Mouse (Mus musculus): ENCODE measurements around the gene Sox15. TPM values are rescaled to one million over a fixed set of nuclear protein-coding genes. Genes with fewer than 3 reads are reported as not detected.

Gene Sox15
- total and polyA plus RNA-seq, 3 experiments = 0.17 to 0.54 TPM; not detected in 1

DNA sequence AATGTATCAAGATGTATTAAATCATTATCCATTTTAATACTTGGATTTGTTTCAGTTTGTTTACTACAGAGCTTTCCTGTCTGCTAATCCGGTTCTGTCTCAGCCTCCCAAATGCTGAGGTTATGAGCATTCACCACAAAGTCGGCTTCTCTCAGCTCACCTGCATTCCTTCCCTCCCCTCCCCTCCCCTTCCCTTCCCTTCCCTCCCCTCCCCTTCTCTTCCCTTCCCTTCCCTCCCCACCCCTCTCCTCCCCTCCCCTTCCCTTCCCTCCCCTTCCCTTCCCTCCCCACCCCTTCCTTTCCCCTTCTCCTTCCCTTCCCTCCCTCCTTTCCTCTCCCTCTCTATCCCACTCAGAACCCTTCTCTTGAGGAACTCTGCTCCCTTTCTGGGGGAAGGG, 49.5 kb downstream of the Sox15 start:
- Histone ChIP-seq H3K27me3 (replicated peaks) (peaks cover 5% of the 10 kb centered on the region), H3K9ac (ENCODE audit: insufficient read depth, low read depth) (no peak overlapping the region), H3K79me2 (replicated peaks; ENCODE audit: control insufficient read depth, extremely low read depth, insufficient read depth, poor library complexity, severe bottlenecking) (no peaks in the 10 kb centered on the region), H3K4me3 (replicated peaks in 1 of 3; ENCODE audit: low read depth in 2 of 3, low read length in 2 of 3, poor library complexity in 1 of 3) (no peak overlapping the region), H3K36me3 (replicated peaks in 1 of 2; ENCODE audit: control insufficient read depth in 1 of 2, insufficient read depth in 1 of 2, low read length in 1 of 2) (no peaks in the 10 kb centered on the region), H3K27ac (ENCODE audit: insufficient read depth, low read depth) (no peak overlapping the region), H3K4me1 (ENCODE audit: control insufficient read depth in 1 of 2, insufficient read depth in 2 of 2) (peaks cover 0 to 9% of the 10 kb centered on the region in 2 experiments; a peak in 2 of 4 replicates), H3K4me2 (ENCODE audit: insufficient read depth, low read depth, poor library complexity, severe bottlenecking) (no peak overlapping the region), H3K9me3 (replicated peaks; ENCODE audit: low read length) (no peaks in the 10 kb centered on the region)
- no peak for TF ChIP-seq POLR2AphosphoS2 (IDR thresholded peaks at IDR 0.05; ENCODE audit: low read depth, low read length)
- no peak for TF ChIP-seq RCOR1 (conservative IDR thresholded peaks at IDR 0.05; ENCODE audit: low read depth, low read length)
- no peak for TF ChIP-seq CHD2 (IDR thresholded peaks at IDR 0.05; ENCODE audit: low read length)
- no peak for TF ChIP-seq MAZ (IDR thresholded peaks at IDR 0.05; ENCODE audit: low read depth, low read length)
- no peak for TF ChIP-seq POLR2A (IDR thresholded peaks at IDR 0.05; ENCODE audit: low read depth, low read length)
- TF ChIP-seq NELFE (IDR thresholded peaks at IDR 0.05; ENCODE audit: low read depth, low read length) = no peak
- no peak for TF ChIP-seq MAFK (IDR thresholded peaks at IDR 0.05; ENCODE audit: insufficient replicate concordance, low read length)
- no peak for TF ChIP-seq GABPA (IDR thresholded peaks at IDR 0.05; ENCODE audit: insufficient replicate concordance, low read depth, low read length)
- TF ChIP-seq ZC3H11A (IDR thresholded peaks at IDR 0.05; ENCODE audit: low read depth, low read length) = no peak
- TF ChIP-seq USF2 (conservative IDR thresholded peaks at IDR 0.05; ENCODE audit: low read depth, low read length) = no peak
- no peak for TF ChIP-seq USF1 (IDR thresholded peaks at IDR 0.05; ENCODE audit: low read depth, low read length)
- no peak for TF ChIP-seq TBP (conservative IDR thresholded peaks at IDR 0.05; ENCODE audit: low read depth, low read length)
- TF ChIP-seq UBTF (IDR thresholded peaks at IDR 0.05; ENCODE audit: low read depth, low read length) = no peak
- in situ Hi-C loops (cut with MboI; ENCODE audit: low pct_ligation_motif_present, low pct_unique_long_range_greater_than_20kb, low sequenced_read_pairs) (no loop called here), dilution Hi-C loops (cut with MboI; ENCODE audit: extremely low pct_ligation_motif_present, extremely low pct_unique_long_range_greater_than_20kb, low sequenced_read_pairs) (no loop called here)
- DNase-seq (ENCODE audit: extremely low read depth) = no peak

Other genes with a start within 250 kb of the Sox15 start
Only the 20 nearest of the 34 such genes appear.
- gene Dnah2, start 106.2 kb upstream of the Sox15 start, total RNA-seq (2012; rRNA removed) = under 0.01 TPM in 1 of 2 replicates, not detected in the other
- not detected in 2 replicates for gene Dnah2, start 106.2 kb upstream of the Sox15 start, total RNA-seq (2014; rRNA removed)
- 0.03 and 0.04 TPM in 2 replicates for gene Dnah2, start 106.2 kb upstream of the Sox15 start, polyA plus RNA-seq (2012; ENCODE audit: insufficient read length, low read depth)
- gene Efnb3, start 95.1 kb upstream of the Sox15 start, total RNA-seq (2012; rRNA removed) = 1.1 and 1.3 TPM in 2 replicates
- 0.56 and 1.0 TPM in 2 replicates for gene Efnb3, start 95.1 kb upstream of the Sox15 start, total RNA-seq (2014; rRNA removed)
- gene Efnb3, start 95.1 kb upstream of the Sox15 start, polyA plus RNA-seq (2012; ENCODE audit: insufficient read length, low read depth) = 2.7 and 2.8 TPM in 2 replicates
- 34.2 and 40.8 TPM in 2 replicates for gene Wrap53, start 75.1 kb upstream of the Sox15 start, total RNA-seq (2012; rRNA removed)
- 25.4 and 26.4 TPM in 2 replicates for gene Wrap53, start 75.1 kb upstream of the Sox15 start, total RNA-seq (2014; rRNA removed)
- gene Wrap53, start 75.1 kb upstream of the Sox15 start, polyA plus RNA-seq (2012; ENCODE audit: insufficient read length, low read depth) = 35.3 and 36.0 TPM in 2 replicates
- 104 and 107 TPM in 2 replicates for gene Trp53, start 75.0 kb upstream of the Sox15 start, total RNA-seq (2012; rRNA removed)
- gene Trp53, start 75.0 kb upstream of the Sox15 start, total RNA-seq (2014; rRNA removed) = 15.7 and 24.9 TPM in 2 replicates
- gene Trp53, start 75.0 kb upstream of the Sox15 start, polyA plus RNA-seq (2012; ENCODE audit: insufficient read length, low read depth) = 309 and 372 TPM in 2 replicates
- gene Atp1b2, start 49.4 kb upstream of the Sox15 start, total RNA-seq (2012; rRNA removed) = not detected in 2 replicates
- not detected in 2 replicates for gene Atp1b2, start 49.4 kb upstream of the Sox15 start, total RNA-seq (2014; rRNA removed)
- gene Atp1b2, start 49.4 kb upstream of the Sox15 start, polyA plus RNA-seq (2012; ENCODE audit: insufficient read length, low read depth) = 0.09 and 0.11 TPM in 2 replicates
- not detected in 2 replicates for gene Shbg, start 37.4 kb upstream of the Sox15 start, total RNA-seq (2012; rRNA removed)
- gene Shbg, start 37.4 kb upstream of the Sox15 start, total RNA-seq (2014; rRNA removed) = not detected in 2 replicates
- gene Shbg, start 37.4 kb upstream of the Sox15 start, polyA plus RNA-seq (2012; ENCODE audit: insufficient read length, low read depth) = not detected in 2 replicates
- gene Sat2, start 33.3 kb upstream of the Sox15 start, total RNA-seq (2012; rRNA removed) = 0.38 TPM in 1 of 2 replicates, not detected in the other
- gene Sat2, start 33.3 kb upstream of the Sox15 start, total RNA-seq (2014; rRNA removed) = not detected in 2 replicates
- not detected in 2 replicates for gene Sat2, start 33.3 kb upstream of the Sox15 start, polyA plus RNA-seq (2012; ENCODE audit: insufficient read length, low read depth)
- 96.4 and 104 TPM in 2 replicates for gene Fxr2, start 22.3 kb upstream of the Sox15 start, total RNA-seq (2012; rRNA removed)
- 83.3 and 101 TPM in 2 replicates for gene Fxr2, start 22.3 kb upstream of the Sox15 start, total RNA-seq (2014; rRNA removed)
- gene Fxr2, start 22.3 kb upstream of the Sox15 start, polyA plus RNA-seq (2012; ENCODE audit: insufficient read length, low read depth) = 90.5 and 103 TPM in 2 replicates
- 110 and 150 TPM in 2 replicates for gene Mpdu1, start 7.3 kb downstream of the Sox15 start, total RNA-seq (2012; rRNA removed)
- gene Mpdu1, start 7.3 kb downstream of the Sox15 start, total RNA-seq (2014; rRNA removed) = 175 and 210 TPM in 2 replicates
- gene Mpdu1, start 7.3 kb downstream of the Sox15 start, polyA plus RNA-seq (2012; ENCODE audit: insufficient read length, low read depth) = 185 and 210 TPM in 2 replicates
- gene Cd68, start 10.8 kb downstream of the Sox15 start, total RNA-seq (2012; rRNA removed) = 74.8 and 82.2 TPM in 2 replicates
- gene Cd68, start 10.8 kb downstream of the Sox15 start, total RNA-seq (2014; rRNA removed) = 122 TPM in 2 replicates
- 235 and 343 TPM in 2 replicates for gene Cd68, start 10.8 kb downstream of the Sox15 start, polyA plus RNA-seq (2012; ENCODE audit: insufficient read length, low read depth)
- 1,622 and 2,071 TPM in 2 replicates for gene Eif4a1, start 17.1 kb downstream of the Sox15 start, total RNA-seq (2012; rRNA removed)
- 2,161 and 2,200 TPM in 2 replicates for gene Eif4a1, start 17.1 kb downstream of the Sox15 start, total RNA-seq (2014; rRNA removed)
- 1,500 and 1,728 TPM in 2 replicates for gene Eif4a1, start 17.1 kb downstream of the Sox15 start, polyA plus RNA-seq (2012; ENCODE audit: insufficient read length, low read depth)
- gene Senp3, start 26.8 kb downstream of the Sox15 start, total RNA-seq (2012; rRNA removed) = 116 and 157 TPM in 2 replicates
- gene Senp3, start 26.8 kb downstream of the Sox15 start, total RNA-seq (2014; rRNA removed) = 256 TPM in 2 replicates
- gene Senp3, start 26.8 kb downstream of the Sox15 start, polyA plus RNA-seq (2012; ENCODE audit: insufficient read length, low read depth) = 303 and 317 TPM in 2 replicates
- 0.08 and 0.21 TPM in 2 replicates for gene Tnfsf13, start 30.5 kb downstream of the Sox15 start, total RNA-seq (2012; rRNA removed)
- gene Tnfsf13, start 30.5 kb downstream of the Sox15 start, total RNA-seq (2014; rRNA removed) = 0.32 and 0.35 TPM in 2 replicates
- gene Tnfsf13, start 30.5 kb downstream of the Sox15 start, polyA plus RNA-seq (2012; ENCODE audit: insufficient read length, low read depth) = 0.63 and 1.0 TPM in 2 replicates
- not detected in 2 replicates for gene Tnfsf12, start 40.5 kb downstream of the Sox15 start, total RNA-seq (2012; rRNA removed)
- not detected in 2 replicates for gene Tnfsf12, start 40.5 kb downstream of the Sox15 start, total RNA-seq (2014; rRNA removed)
- gene Tnfsf12, start 40.5 kb downstream of the Sox15 start, polyA plus RNA-seq (2012; ENCODE audit: insufficient read length, low read depth) = 0.26 TPM in 1 of 2 replicates, not detected in the other
- 0.08 TPM in 2 replicates for gene Tnfsfm13, start 40.8 kb downstream of the Sox15 start, total RNA-seq (2012; rRNA removed)
- not detected in 2 replicates for gene Tnfsfm13, start 40.8 kb downstream of the Sox15 start, total RNA-seq (2014; rRNA removed)
- 0.25 TPM in 1 of 2 replicates, not detected in the other for gene Tnfsfm13, start 40.8 kb downstream of the Sox15 start, polyA plus RNA-seq (2012; ENCODE audit: insufficient read length, low read depth)
- gene Polr2a, start 103.3 kb downstream of the Sox15 start, total RNA-seq (2012; rRNA removed) = 44.5 and 45.0 TPM in 2 replicates
- gene Polr2a, start 103.3 kb downstream of the Sox15 start, total RNA-seq (2014; rRNA removed) = 10.3 and 14.8 TPM in 2 replicates
- gene Polr2a, start 103.3 kb downstream of the Sox15 start, polyA plus RNA-seq (2012; ENCODE audit: insufficient read length, low read depth) = 137 and 162 TPM in 2 replicates
- not detected in 2 replicates for gene Slc35g3, start 106.7 kb downstream of the Sox15 start, total RNA-seq (2012; rRNA removed)
- gene Slc35g3, start 106.7 kb downstream of the Sox15 start, total RNA-seq (2014; rRNA removed) = not detected in 2 replicates
- gene Slc35g3, start 106.7 kb downstream of the Sox15 start, polyA plus RNA-seq (2012; ENCODE audit: insufficient read length, low read depth) = not detected in 2 replicates
- 3.4 TPM in 2 replicates for gene Zbtb4, start 110.6 kb downstream of the Sox15 start, total RNA-seq (2012; rRNA removed)
- 0.75 and 0.77 TPM in 2 replicates for gene Zbtb4, start 110.6 kb downstream of the Sox15 start, total RNA-seq (2014; rRNA removed)
- 2.3 and 3.0 TPM in 2 replicates for gene Zbtb4, start 110.6 kb downstream of the Sox15 start, polyA plus RNA-seq (2012; ENCODE audit: insufficient read length, low read depth)
- gene Chrnb1, start 140.6 kb downstream of the Sox15 start, total RNA-seq (2012; rRNA removed) = 2.1 and 2.2 TPM in 2 replicates
- gene Chrnb1, start 140.6 kb downstream of the Sox15 start, total RNA-seq (2014; rRNA removed) = 1.9 TPM in 2 replicates
- 5.9 and 6.6 TPM in 2 replicates for gene Chrnb1, start 140.6 kb downstream of the Sox15 start, polyA plus RNA-seq (2012; ENCODE audit: insufficient read length, low read depth)
- 0.92 and 0.93 TPM in 2 replicates for gene Fgf11, start 146.5 kb downstream of the Sox15 start, total RNA-seq (2012; rRNA removed)
- 1.6 and 1.8 TPM in 2 replicates for gene Fgf11, start 146.5 kb downstream of the Sox15 start, total RNA-seq (2014; rRNA removed)
- gene Fgf11, start 146.5 kb downstream of the Sox15 start, polyA plus RNA-seq (2012; ENCODE audit: insufficient read length, low read depth) = 3.7 and 3.9 TPM in 2 replicates